Mouse (Mus musculus) spleen, adult 2 months (tissue): ENCODE results near the gene Hpd.

Experiments used
- CTCF ChIP-seq: fragments of 200-500 bp; IDR thresholded peaks from 2 replicates; pipeline ENCODE4 v1.5.1; 2011; ENCODE audit warnings: mild to moderate bottlenecking, inconsistent platforms; ENCODE audit not compliant: insufficient read depth, insufficient read length, insufficient replicate concordance; ENCODE audit errors: extremely low read depth
- POLR2A ChIP-seq: fragments of 200-500 bp; IDR thresholded peaks from 2 replicates; pipeline ENCODE4 v1.6.1; 2011; ENCODE audit warnings: low read depth, low read length, inconsistent platforms

- TF ChIP-seq POLR2A (no peak), CTCF (no peak)
These were observed 40.1 kb downstream of the Hpd start, which contains the start of gene Setd1b for GRCm38 (mm10) chr5:123142161-123143157.
